Mouse (Mus musculus) T-helper 1 cell (primary cell): Measurements from ENCODE around the gene C2cd4d.

ENCODE experiments used
- in situ Hi-C: fragments of 300-600 bp; cut with MboI, MseI; formaldehyde crosslinking; loops from one replicate; pipeline ENCODE4 v1.15.1; 2025; ENCODE audit warnings: high pct_unique_total_duplicates

The C2cd4d gene

GRCm38 (mm10) chr3:94362138-94362537, at the start of gene C2cd4d:
Gene C2cd4d, plus strand, starts transcription at chr3:94362438.
- in situ Hi-C loops: no loop called here

- in situ Hi-C loops: no loop called here
These were observed 33.6 kb upstream of the C2cd4d start for GRCm38 (mm10) chr3:94328681-94329080.

GRCm38 (mm10) chr3:94334442-94334841, 27.8 kb upstream of the C2cd4d start:
- in situ Hi-C loops: no loop called here

- in situ Hi-C loops: no loop called here
These were observed 23.7 kb upstream of the C2cd4d start for GRCm38 (mm10) chr3:94338522-94338921.

GRCm38 (mm10) chr3:94341959-94342422, 20.2 kb upstream of the C2cd4d start, which contains the start of gene Them5:
Gene Them5, plus strand, starts transcription at chr3:94342099.
- in situ Hi-C loops: no loop called here

GRCm38 (mm10) chr3:94342552-94342951, 19.7 kb upstream of the C2cd4d start:
- in situ Hi-C loops: no loop called here

- in situ Hi-C loops: no loop called here
These were observed 18.1 kb upstream of the C2cd4d start for GRCm38 (mm10) chr3:94344182-94344581.

GRCm38 (mm10) chr3:94344897-94345296, 17.3 kb upstream of the C2cd4d start:
- in situ Hi-C loops: no loop called here

- in situ Hi-C loops: no loop called here
These were observed 14.1 kb upstream of the C2cd4d start for GRCm38 (mm10) chr3:94348146-94348545.

GRCm38 (mm10) chr3:94360812-94361211, 1.4 kb upstream of the C2cd4d start:
- in situ Hi-C loops: no loop called here

- in situ Hi-C loops: no loop called here
These were observed 1.3 kb downstream of the C2cd4d start for GRCm38 (mm10) chr3:94363291-94364153.

GRCm38 (mm10) chr3:94364154-94364526, 1.9 kb downstream of the C2cd4d start:
- in situ Hi-C loops: no loop called here

GRCm38 (mm10) chr3:94366761-94367160, 4.5 kb downstream of the C2cd4d start:
- in situ Hi-C loops: no loop called here

- in situ Hi-C loops: no loop called here
These were observed 5.3 kb downstream of the C2cd4d start for GRCm38 (mm10) chr3:94367511-94367910.

GRCm38 (mm10) chr3:94368631-94369030, 6.4 kb downstream of the C2cd4d start:
- in situ Hi-C loops: no loop called here

- in situ Hi-C loops: loop anchor here (10.0 kb wide), 1 partner anchor 215 kb away; the partner anchor contains the start of gene Snx27
These were observed 7.5 kb downstream of the C2cd4d start for GRCm38 (mm10) chr3:94369709-94370108.

GRCm38 (mm10) chr3:94371637-94372036, 9.4 kb downstream of the C2cd4d start:
- in situ Hi-C loops: loop anchor here (10.0 kb wide), 1 partner anchor 213 kb away; the partner anchor contains the start of gene Snx27

- in situ Hi-C loops: loop anchor here (10.0 kb wide), 1 partner anchor 213 kb away; the partner anchor contains the start of gene Snx27
These were observed 9.8 kb downstream of the C2cd4d start for GRCm38 (mm10) chr3:94372038-94372437.

- in situ Hi-C loops: loop anchor here (10.0 kb wide), 1 partner anchor 212 kb away; the partner anchor contains the start of gene Snx27
These were observed 10.4 kb downstream of the C2cd4d start, which contains the start of gene Rorc for GRCm38 (mm10) chr3:94372641-94373040. Gene Rorc, plus strand, starts transcription at chr3:94372794.

GRCm38 (mm10) chr3:94373090-94373489, 10.9 kb downstream of the C2cd4d start:
- in situ Hi-C loops: loop anchor here (10.0 kb wide), 1 partner anchor 212 kb away; the partner anchor contains the start of gene Snx27

- in situ Hi-C loops: loop anchor here (10.0 kb wide), 1 partner anchor 211 kb away; the partner anchor contains the start of gene Snx27
These were observed 11.4 kb downstream of the C2cd4d start for GRCm38 (mm10) chr3:94373597-94374011.

GRCm38 (mm10) chr3:94374636-94375035, 12.4 kb downstream of the C2cd4d start:
- in situ Hi-C loops: loop anchor here (5.0 to 10.0 kb wide), 2 partner anchors 68 to 210 kb away; partner anchors contain the start of genes Mrpl9, Oaz3 and Snx27
